Mouse (Mus musculus) embryonic fibroblast, embryonic 13.5 days (primary cell): ENCODE results near the gene Bean1.

Experiments used
- CTCF ChIP-seq: IDR thresholded peaks from 2 replicates; pipeline ENCODE4 v1.5.1; 2011; ENCODE audit warnings: mild to moderate bottlenecking, control low read depth, low read length, moderate library complexity, borderline replicate concordance; ENCODE audit not compliant: insufficient read depth
- POLR2A ChIP-seq: IDR thresholded peaks from 2 replicates; pipeline ENCODE4 v1.6.1; 2011; ENCODE audit warnings: low read depth, mild to moderate bottlenecking, control low read depth, low read length, moderate library complexity

DNA sequence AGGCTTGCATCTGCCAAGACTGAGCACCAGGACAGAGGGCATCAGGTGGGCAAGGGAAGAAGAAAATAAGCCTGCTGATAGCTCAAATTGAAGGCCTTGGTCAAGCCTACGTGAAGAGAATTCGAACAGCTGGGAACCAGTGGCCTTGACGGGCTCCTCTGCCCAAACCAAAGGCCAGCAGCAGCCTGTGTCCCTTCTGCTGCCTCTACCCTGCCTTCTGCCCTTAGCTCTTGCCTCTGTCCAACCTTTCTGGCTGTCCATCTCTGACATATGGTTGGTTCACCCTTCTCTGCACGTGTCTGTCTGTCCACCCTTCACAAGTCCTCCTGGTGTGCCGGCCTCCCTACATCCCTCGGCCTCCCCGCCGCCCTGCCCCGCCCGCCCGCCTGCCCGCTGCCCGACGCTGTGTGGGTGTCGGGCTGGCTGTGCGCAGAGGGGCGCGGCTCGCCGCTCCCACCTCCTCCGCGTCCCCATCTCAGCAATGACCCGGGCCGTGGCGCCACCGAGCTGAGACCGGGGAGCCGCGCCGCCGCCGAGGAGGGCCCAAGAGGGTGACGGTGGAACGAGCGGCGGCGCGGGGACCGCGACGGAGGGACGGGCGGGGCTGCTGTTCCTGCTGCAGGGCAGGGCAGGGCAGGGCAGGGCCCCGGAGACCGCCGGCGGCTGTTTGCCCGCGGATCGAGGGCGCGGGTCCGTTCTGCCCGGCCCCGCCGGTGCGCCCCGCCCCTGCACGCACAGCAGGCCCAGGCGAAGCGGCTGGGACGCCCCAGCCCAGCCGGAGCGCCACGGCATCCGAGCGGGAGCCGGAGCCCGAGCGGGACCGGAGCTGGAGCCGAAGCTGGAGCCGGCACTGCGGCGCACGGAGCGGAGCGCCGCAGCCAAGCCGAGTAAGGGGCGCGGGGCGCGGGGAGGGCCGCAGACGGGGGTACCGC lies at the start of gene Bean1:
- no peak for TF ChIP-seq POLR2A
- no peak for TF ChIP-seq CTCF
